Mouse (Mus musculus) embryo, embryonic 9.5 days (tissue): ENCODE results near the gene Cpeb3.
"Not testable (repeated sequence)": the region's sequence is repeated elsewhere in the genome, so short reads cannot be mapped to it uniquely, and the experiment has no call there.

Experiments
- DNase-seq: peaks from one replicate; pipeline ENCODE4 v3.0.0-alpha.2; 2017; ENCODE audit errors: extremely low spot score

Cpeb3 gene

GRCm38 (mm10) chr19:37156040-37156439, 52.4 kb downstream of the Cpeb3 start:
- no peak for DNase-seq

- no peak for DNase-seq
Observed at GRCm38 (mm10) chr19:37147145-37147544, 61.3 kb downstream of the Cpeb3 start.

DNA sequence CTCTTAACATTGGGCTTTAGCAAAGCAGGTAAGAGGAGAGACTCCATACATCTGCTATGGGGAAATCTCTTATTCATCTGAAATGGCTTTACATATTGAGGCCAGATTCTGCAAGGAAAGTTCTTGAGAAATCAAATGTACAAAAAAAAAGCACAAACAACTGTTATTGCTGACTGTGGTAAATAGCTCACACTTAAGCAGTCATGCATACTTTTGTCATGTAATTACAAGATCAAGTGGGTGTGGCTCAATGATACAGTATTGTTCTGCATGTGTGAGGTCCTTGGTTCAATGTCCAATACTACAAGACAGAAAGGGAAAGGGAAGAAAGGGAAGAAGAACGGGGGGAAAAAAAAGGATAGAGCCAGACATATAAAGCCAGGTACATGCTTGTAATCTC, 62.6 kb downstream of the Cpeb3 start:
- DNase-seq: no peak

- no peak for DNase-seq
Observed at GRCm38 (mm10) chr19:37145401-37145800, 63.0 kb downstream of the Cpeb3 start.

- DNase-seq: no peak
Observed at GRCm38 (mm10) chr19:37141623-37142022, 66.8 kb downstream of the Cpeb3 start.

GRCm38 (mm10) chr19:37137133-37137532, 71.3 kb downstream of the Cpeb3 start:
- no peak for DNase-seq

DNA sequence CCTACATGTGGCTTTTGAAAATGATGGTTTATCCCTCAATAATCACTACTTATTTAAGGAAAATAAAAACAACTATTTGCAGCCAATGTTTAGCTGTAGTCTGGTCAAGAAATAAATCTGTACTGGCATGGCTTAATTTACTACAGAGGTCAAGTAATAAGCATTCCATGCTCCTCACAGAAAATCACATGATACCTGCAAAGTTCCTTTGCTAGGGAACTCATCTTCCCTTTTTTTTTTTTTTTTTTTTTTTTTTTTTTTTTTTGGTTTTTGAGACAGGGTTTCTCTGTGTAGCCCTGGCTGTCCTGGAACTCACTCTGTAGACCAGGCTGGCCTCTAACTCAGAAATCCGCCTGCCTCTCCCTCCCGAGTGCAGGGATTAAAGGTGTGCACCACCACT, 72.9 kb downstream of the Cpeb3 start:
- not testable (repeated sequence) for DNase-seq

DNA sequence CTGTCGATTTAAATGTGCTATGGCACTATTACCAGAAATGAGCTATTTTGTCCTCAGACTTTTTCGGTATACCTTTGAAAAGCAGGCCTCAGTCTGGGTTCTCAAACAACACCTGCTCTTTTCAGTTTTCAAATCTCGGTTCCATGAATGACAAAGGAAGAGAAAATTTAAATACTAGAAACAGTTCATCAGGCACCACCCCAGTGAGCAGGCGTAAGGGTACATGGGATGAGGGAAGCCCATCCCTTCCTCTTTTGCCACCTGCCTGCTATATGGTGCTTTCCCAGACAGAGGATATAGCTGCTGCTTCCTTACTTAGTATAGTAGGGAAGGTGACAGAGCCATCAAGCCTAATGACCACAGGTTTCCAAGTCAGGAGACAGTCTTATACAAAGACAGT, 74.7 kb downstream of the Cpeb3 start:
- no peak for DNase-seq

DNA sequence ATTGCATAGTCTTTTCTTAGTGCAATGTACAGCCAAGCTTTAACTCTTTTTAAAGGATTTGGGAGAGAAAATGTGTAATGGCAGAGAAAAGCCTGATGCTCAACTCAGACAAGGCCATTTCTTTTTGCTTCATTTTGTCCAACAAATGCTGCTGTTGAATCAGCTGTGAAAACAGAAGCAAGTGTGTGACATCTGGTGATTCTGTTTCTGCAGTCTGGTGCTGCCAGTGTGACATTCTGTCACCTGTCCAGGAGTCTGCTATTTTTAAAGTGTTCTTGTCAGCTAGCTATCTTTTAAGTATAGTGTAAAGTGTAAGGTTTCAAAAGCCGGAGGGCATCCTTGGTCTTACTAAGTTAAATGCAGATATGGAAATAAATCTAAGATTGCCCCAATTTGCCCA, 76.7 kb downstream of the Cpeb3 start:
- no peak for DNase-seq

- no peak for DNase-seq
Observed at GRCm38 (mm10) chr19:37128461-37128860, 79.9 kb downstream of the Cpeb3 start.

DNA sequence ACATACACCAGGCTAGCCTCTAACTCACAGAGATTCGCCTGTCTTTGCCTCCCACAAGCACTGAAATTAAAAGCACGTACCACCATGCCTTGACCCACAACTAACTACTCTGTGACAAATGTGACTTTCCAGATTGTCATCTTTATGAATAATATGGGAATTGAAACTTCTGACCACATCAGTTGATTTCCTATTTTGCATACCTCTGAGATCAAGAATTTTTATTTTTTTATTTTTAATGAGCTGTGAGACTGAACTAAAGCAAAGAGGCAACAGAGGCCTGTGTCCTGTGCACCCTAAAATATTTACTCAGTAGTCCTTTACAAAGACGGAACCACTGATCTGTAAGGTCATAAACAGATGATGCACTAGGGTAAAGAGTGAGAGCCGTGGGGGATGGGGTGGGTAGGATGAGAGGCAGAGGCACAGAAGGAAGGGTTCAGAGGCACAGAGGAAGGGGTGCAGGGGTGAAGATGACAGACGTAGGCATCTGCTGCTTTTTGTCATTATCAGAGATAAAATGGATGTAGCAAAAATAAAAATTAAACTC, 81.3 kb downstream of the Cpeb3 start:
- DNase-seq: no peak

DNA sequence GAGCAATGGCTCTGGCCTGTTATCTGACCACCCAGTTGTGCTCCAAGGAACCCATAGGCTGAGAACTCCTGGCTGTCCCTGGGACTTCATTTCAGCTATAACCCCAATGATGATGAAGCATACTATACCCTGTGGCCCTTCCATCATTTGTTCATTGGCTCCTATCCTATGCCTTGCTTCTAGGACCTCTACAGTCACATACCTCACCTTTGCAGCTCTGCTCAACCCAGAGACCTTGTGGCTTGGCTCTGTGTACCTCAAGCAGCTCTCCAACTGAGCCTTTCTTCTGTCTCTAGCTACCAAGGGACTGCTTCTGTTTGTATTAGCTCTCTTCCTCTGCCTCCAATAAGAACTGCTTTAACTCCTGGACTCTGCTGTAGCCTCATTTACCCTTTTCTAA, 83.4 kb downstream of the Cpeb3 start:
- DNase-seq: no peak

DNA sequence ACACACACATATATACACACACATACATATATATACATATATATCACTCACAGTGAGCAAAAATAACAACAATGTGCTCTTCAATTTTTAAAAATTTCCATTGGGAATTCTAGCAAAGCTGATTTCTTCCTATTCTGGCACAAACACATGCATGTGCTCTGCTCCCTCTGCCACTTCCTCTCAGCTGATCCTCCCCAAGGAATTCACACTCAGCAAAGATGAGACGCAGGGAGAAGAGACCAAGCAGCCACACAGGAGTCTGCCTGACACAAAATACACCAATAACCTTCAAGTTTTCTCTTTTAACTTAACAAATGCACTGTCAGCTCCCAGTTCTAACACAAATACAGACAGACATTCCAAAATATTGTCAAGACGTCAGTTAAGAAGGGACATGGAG, 89.1 kb downstream of the Cpeb3 start:
- no peak for DNase-seq

DNA sequence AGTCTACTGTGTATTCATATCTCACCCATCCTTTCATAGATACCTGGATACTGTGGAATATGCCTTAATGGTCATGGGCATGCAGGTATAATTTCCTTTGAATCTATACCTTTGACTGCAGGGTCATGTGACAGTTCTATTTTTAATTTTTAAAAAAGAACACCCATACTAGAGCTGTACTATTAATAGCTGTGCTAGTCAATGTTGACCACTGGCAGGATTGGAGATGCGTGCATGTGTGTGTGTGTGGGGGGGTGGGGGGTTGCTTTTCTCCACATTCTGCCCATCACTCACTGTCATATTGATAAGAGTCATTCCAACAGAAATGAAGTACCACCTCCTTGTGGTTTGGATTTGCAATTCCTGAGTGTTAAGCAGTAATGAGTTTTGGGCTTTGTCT, 92.6 kb downstream of the Cpeb3 start:
- no peak for DNase-seq

- no peak for DNase-seq
Observed at GRCm38 (mm10) chr19:37115374-37115773, 93.0 kb downstream of the Cpeb3 start.

GRCm38 (mm10) chr19:37111831-37112230, 96.6 kb downstream of the Cpeb3 start:
- DNase-seq: no peak

- no peak for DNase-seq
Observed at GRCm38 (mm10) chr19:37110494-37110893, 97.9 kb downstream of the Cpeb3 start.

DNA sequence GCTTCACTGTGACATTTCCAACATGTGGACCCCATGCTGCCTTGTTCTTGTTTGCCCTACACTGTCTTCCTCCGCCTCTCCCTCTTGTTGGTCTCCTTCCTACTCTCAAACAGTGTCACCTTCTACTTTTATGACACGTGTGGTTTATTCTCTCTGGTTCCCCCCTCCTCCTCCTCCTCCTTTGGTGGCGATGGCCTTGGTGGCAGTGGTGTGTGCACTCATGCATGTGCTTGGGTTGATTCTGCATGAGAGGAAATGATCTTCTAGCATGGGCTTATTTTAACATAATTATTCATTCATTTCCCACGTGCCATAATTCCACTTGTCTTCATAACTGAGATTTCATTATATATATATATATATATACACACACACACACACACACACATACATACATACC, 98.5 kb downstream of the Cpeb3 start:
- DNase-seq: no peak

GRCm38 (mm10) chr19:37100689-37101088, 107.7 kb downstream of the Cpeb3 start:
- no peak for DNase-seq

DNA sequence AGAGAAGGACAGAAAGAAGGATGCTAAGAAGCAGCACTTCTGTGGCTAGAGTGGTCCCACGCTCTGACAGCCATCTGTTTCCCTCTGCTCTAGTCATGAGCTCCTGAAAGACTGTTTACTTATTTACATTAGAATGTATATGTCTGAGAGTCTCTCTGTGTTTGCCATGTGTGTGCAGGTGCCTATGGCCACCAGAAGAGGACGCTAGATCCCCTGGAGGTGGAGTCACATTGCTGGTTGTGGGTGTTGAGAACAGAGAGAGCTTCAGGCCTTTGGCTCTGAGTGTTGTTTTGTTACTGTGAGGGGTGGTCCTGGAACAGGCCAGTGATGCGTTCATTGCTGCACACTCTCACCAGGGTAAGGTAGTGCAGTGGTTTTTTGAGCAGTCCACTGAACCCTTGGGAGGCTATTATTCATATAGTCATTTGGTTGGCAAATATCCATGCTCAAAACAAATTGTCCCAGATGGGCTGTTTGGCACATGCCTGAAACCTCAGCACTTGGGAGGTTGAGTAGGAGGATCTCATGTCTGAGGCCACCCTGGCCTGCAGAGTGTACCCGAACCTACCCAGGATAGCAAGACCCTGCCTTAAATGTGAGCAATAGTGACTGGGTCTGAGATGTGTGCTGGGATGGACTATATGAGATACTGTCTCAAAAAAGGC, 112.6 kb downstream of the Cpeb3 start:
- DNase-seq: no peak

GRCm38 (mm10) chr19:37093181-37093580, 115.2 kb downstream of the Cpeb3 start:
- no peak for DNase-seq

- DNase-seq: peak; percentile 44
Observed at GRCm38 (mm10) chr19:37090146-37091061, 118.0 kb downstream of the Cpeb3 start.
